Mouse (Mus musculus): ENCODE measurements around the gene Hnf1a.
A peak's percentile ranks its signal among the peaks of the same experiment; 100 is the strongest.
"Not testable (repeated sequence)": the region's sequence is repeated elsewhere in the genome, so short reads cannot be mapped to it uniquely, and the experiment has no call there.

Hnf1a gene

DNA sequence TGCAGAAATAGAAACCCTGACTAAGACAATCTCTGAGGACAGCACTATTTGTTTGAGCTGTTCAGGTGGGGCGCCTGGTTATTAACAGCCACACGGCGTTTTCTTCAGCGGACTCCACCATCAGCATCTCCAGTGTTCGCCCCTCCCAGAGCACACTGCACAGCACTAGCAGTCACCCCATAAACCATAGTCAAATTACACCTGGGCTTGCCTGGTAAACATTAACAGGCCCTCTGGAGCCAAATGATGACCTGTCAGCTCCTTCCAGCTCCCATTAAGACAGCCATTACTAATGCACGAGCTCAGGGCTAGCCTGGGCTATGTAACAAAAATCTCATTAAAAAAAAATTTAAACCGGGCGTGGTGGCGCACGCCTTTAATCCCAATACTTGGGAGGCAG is 25.8 kb downstream of the Hnf1a start:
- DNase-seq: peak; percentile 69 to 71

DNA sequence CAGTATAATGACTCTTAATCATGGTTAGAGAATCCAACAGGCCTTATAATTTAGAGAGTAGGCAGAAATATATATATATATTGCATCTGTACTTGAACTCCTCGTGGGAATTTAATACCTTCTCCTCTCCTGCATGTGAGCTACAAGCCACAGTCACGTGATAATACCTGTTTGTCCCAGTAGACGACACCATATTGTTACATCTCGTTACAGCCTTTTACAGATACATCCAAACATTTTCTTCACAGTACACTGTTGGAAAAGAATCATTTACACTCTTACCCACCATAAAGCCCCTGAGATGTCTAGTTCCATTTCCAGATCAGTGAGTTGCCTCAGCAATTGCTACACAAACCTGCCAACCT is 28.1 kb downstream of the Hnf1a start:
- DNase-seq: no peak

- peak; percentile 86 to 92 for DNase-seq
Measured at GRCm38 (mm10) chr5:114942074-114942765, 28.7 kb downstream of the Hnf1a start, which contains the start of gene 2210016L21Rik. Gene 2210016L21Rik, plus strand, starts transcription at chr5:114942158.

- DNase-seq: peak in 1 of 2 experiments; percentile 23
Measured at GRCm38 (mm10) chr5:114941138-114941537, 29.8 kb downstream of the Hnf1a start.

GRCm38 (mm10) chr5:114935838-114936237 is 35.1 kb downstream of the Hnf1a start:
- no peak for DNase-seq

DNA sequence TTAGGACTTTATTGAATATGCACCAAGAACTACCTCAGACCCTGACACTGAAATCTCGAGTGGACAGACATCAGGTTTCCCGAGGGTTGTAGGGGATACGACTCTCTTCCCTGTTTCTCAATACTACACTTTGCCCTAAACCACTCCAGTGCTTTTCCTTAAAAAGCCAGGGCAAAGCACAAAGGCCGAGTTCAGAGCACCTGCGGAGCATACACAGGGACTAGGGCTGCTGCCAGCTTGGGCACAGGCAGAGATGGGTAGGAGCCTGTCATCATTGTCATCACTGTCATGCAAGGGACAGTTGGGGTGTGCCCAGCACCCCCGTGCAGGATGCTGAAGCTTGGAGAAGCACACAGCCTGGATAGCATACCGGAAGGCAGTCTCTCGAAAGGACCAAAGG is 37.7 kb downstream of the Hnf1a start:
- peak; percentile 45 to 65 for DNase-seq

DNA sequence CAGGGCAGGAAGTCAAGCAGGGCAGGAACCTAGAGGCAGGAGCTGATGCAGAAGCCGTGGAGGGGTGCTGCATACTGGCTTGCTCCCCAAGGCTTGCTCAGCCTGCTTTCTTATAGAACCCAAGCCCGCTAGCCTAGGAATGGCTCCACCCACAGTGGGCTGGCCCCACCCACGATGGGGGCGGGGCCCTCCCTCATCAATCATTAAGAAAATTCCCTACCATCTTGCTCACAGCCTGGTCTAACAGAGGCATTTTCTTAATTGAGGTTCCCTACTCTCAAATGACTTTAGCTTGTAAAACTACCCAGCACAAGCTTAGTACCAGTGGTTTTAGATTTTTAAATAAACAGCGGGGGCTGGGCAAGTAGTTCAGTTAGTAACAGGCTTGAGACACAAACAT is 39.3 kb downstream of the Hnf1a start:
- DNase-seq: no peak

DNA sequence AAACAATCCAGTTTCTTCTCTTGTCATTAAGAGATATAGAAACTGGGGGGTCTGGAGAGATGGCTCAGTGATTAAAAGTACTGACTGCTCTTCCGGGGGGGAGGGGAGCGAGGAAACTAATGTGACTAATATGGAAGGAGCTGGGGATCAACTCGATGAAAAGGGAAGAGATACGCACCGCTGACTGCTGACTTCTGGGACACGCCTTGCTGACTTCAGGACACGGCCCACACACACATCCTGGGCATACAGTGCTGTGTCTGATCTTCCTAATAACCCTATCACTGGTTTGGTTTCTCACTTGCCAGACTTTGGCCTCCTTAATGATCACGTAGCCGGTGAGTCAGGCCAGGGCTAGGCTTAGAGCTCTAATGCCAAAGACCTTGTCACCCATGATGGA is 44.1 kb downstream of the Hnf1a start:
- DNase-seq: no peak

DNA sequence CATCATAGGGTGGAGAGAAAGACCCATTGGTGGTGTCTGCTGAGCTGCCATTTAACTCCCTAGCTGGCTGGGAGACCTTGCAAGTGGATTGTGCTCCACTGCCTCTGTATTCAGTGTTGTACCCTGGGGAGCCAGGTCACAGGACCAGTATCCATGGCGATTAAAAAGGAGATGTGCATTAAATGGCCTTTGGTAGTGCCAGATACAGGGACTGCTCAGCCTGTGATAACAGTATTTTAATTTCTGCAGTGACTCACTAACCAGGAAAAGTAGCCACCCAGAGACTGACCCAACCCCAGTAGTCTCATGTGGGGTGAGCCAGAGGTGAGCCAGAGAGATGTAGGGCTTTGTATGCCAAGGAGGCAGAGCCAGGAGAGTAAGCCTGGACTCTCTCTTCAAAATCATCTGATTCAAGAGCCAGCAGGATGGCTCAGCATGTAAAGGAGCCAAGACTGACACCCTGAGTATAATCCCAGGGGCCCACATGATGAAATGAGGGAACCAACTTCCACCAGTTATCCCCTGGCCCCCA is 44.7 kb downstream of the Hnf1a start:
- no peak for DNase-seq

- DNase-seq: peak; percentile 77 to 82
Measured at GRCm38 (mm10) chr5:114922998-114923473, 47.9 kb downstream of the Hnf1a start, which contains the start of gene Oasl1. Gene Oasl1, plus strand, starts transcription at chr5:114923240.

GRCm38 (mm10) chr5:114922366-114922731 is 48.5 kb downstream of the Hnf1a start:
- no peak for DNase-seq

GRCm38 (mm10) chr5:114921551-114922365 is 49.1 kb downstream of the Hnf1a start:
- DNase-seq: peak; percentile 41 to 71

DNA sequence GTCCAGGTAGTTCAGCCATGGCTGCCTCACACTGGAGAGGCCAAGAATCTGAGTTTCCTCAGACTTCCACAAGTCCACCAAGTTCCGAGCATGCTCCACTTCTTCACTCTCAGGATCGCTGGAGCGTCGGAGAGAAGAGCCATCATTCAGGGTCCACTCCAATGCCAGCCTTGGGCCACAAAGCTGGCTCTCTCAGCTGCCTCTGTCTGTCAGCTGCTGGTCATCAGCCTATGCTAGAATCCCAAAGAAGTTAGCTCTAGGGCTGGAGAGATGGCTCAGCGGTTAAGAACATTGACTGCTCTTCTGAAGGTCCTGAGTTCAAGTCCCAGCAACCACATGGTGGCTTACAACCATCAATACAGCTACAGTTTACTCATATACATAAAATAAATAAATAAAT is 53.5 kb downstream of the Hnf1a start:
- not testable (repeated sequence) for DNase-seq

DNA sequence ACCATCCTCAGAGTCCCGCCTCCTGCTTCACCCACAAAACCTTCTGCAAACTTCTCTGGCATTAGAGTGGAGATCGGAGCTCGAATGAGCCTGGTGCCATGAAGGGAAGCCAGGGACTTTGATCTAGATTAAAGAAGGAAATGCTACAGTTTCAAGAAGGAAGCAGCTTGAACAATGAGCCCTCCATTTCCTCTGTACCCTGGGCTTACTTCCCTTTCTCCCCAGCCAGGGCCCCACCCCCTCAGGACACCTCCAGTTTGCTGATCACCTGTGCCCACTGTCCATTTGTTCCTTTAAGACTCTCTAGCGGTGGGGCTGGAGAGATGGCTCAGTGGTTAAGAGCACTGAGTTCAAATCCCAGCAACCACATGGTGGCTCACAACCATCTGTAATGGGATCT is 54.1 kb downstream of the Hnf1a start:
- no peak for DNase-seq

GRCm38 (mm10) chr5:114915854-114916253 is 55.0 kb downstream of the Hnf1a start:
- DNase-seq: no peak

GRCm38 (mm10) chr5:114914855-114915254 is 56.0 kb downstream of the Hnf1a start:
- peak in 1 of 2 experiments; percentile 23 for DNase-seq

DNA sequence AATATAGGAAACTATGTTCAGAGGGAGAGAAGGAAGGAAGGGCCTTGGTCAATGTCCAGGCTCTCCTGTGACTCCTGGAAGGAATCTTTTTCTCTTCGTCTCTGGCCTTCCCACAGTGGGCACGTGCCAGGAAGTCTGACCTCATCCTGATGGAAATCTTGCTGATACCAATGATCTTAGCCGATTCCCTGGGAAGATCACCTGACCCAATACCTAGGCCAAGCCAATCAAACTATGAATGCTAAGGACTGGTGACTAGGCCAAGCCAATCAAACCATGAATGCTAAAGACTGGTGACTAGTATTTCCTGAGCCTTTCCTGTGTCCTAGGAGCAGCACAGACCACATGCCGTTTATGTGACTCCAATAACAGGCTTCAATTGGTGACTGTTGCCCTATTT is 57.2 kb downstream of the Hnf1a start:
- peak; percentile 36 to 52 for DNase-seq

DNA sequence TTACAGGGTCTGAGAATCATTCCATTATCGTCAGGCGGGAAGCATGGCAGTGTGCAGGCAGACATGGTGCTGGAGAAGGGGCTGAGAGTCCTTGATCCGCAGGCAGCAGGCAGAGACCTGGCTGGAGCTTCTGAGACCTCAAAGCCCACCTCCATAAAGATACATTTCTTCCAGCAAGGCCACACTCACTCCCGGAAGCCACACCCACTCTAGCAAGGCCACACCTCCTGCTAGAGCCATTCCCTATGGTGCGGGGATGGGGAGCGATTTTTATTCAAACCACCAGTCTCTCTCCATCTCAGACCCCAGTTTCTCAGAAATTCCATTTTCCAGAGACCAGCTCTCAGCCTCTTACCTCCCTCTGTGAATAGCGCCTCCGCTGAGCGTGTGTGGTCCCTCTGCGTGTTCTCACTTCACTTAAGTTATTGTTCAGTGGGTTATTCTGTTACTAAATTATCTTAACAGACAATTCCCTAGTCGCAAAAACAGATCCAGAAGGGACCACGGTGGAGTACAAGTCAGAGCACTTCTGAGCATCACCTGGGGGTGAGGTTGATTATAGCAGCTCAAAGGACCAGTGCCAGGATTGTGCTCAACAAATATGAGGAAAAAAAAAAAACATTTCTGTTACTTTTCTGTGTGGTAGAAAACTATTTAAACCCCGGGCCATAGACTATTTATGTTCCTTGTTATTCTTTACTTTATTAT is 62.1 kb downstream of the Hnf1a start:
- DNase-seq: peak in 1 of 2 experiments; percentile 18

- peak; percentile 51 to 78 for DNase-seq
Measured at GRCm38 (mm10) chr5:114902413-114902812, 68.5 kb downstream of the Hnf1a start.
